Mouse (Mus musculus) lung, embryonic 14.5 days (tissue): ENCODE results near the gene Poc1a. TPM values are rescaled to one million over a fixed set of nuclear protein-coding genes. Genes with fewer than 3 reads are reported as not detected.

Source experiments
- ATAC-seq: fragments of 200-750 bp; cut with Nextera tagmentation; 2 replicates; pipeline ENCODE4 v1.8.0; 2017; ENCODE audit warnings: mild to moderate bottlenecking, moderate TSS enrichment, moderate library complexity; ENCODE audit not compliant: insufficient read depth
- DNase-seq: peaks from one replicate; pipeline ENCODE4 v3.0.0-alpha.2; 2015
- H3K27ac ChIP-seq: fragments of 300-500 bp; sonication (generic); 2 replicates; pipeline ENCODE4 v1.5.1; 2014; ENCODE audit warnings: low read depth, mild to moderate bottlenecking, moderate library complexity
- H3K27me3 ChIP-seq: fragments of 300-500 bp; sonication (generic); 2 replicates; pipeline ENCODE4 v1.6.1; 2014; ENCODE audit warnings: low read length, control low read depth; ENCODE audit not compliant: insufficient read depth
- H3K36me3 ChIP-seq: fragments of 300-500 bp; sonication (generic); 2 replicates; pipeline ENCODE4 v1.6.1; 2014; ENCODE audit warnings: control low read depth; ENCODE audit not compliant: insufficient read depth
- H3K4me1 ChIP-seq: fragments of 300-500 bp; sonication (generic); 2 replicates; pipeline ENCODE4 v1.6.1; 2014; ENCODE audit warnings: antibody characterized with exemption, control low read depth; ENCODE audit not compliant: insufficient read depth
- H3K4me2 ChIP-seq: fragments of 300-500 bp; sonication (generic); 2 replicates; pipeline ENCODE4 v1.6.1; 2014; ENCODE audit warnings: mild to moderate bottlenecking
- H3K4me3 ChIP-seq: fragments of 300-500 bp; sonication (generic); 2 replicates; pipeline ENCODE4 v1.5.1; 2014; ENCODE audit warnings: low read depth, low read length
- H3K9ac ChIP-seq: fragments of 300-500 bp; sonication (generic); 2 replicates; pipeline ENCODE4 v1.6.1; 2014
- H3K9me3 ChIP-seq: fragments of 300-500 bp; sonication (generic); 2 replicates; pipeline ENCODE4 v1.6.1; 2016; ENCODE audit warnings: low read depth, low read length, control low read depth
- CTCF ChIP-seq: IDR thresholded peaks from 2 replicates; pipeline ENCODE4 v1.5.1; 2016; ENCODE audit warnings: antibody characterized with exemption, low read depth
- WGBS: fragments of 180-500 bp; shearing (Covaris S2); extraction: QIAGEN DNeasy Blood & Tissue Kit; methylation state at CpG from one replicate; pipeline ENCODE4 v1.1.7; 2014; 5-methylcytosine and 5-hydroxymethylcytosine counted together
- polyA plus RNA-seq: library from polyadenylated mRNA; unstranded; fragments of >200 nt; fragmentation: Nextera tagmentation; extraction: Ambion mirVana; gene quantifications from 2 replicates; pipeline ENCODE4 v1.2.1, GENCODE M21; 2014

The Poc1a gene
- polyA plus RNA-seq: 27.1 and 29.5 TPM in 2 replicates

- no peak for TF ChIP-seq CTCF
- Histone ChIP-seq H3K27me3 (no peaks in the 10 kb centered on the region), H3K27ac (peak within 1 kb of the TSS; percentile 73; the same call in 1 of the 2 replicates), H3K4me1 (0 out of 2 replicates have a peak, but pooled peaks cover 7% of the 10 kb centered on the region), H3K4me2 (peak within 1 kb of the TSS; percentile 85), H3K36me3 (peaks cover 15% of the 10 kb centered on the region), H3K4me3 (peak within 1 kb of the TSS; percentile 73), H3K9ac (peak within 1 kb of the TSS; percentile 76), H3K9me3 (no peaks in the 10 kb centered on the region)
- peak; percentile 97 for ATAC-seq
- under 1% methylated on average over 47 of the region's 47 CpGs for WGBS
- DNase-seq: peak; percentile 98
Measured at GRCm38 (mm10) chr9:106280808-106281544, at the start of gene Poc1a. Gene Poc1a (plus strand): TSS chr9:106281061.

- Histone ChIP-seq H3K36me3 (peaks cover 41% of the 10 kb centered on the region), H3K9ac (no peak overlapping the region), H3K4me3 (no peak overlapping the region), H3K27me3 (no peaks in the 10 kb centered on the region), H3K27ac (no peak overlapping the region), H3K4me2 (no peak overlapping the region), H3K9me3 (no peaks in the 10 kb centered on the region), H3K4me1 (no peaks in the 10 kb centered on the region)
- WGBS: 70% methylated on average over 7 of the region's 7 CpGs
- no peak for DNase-seq
- no peak for TF ChIP-seq CTCF
- no peak for ATAC-seq
Measured at GRCm38 (mm10) chr9:106231220-106231619, 49.6 kb upstream of the Poc1a start.

GRCm38 (mm10) chr9:106231816-106232215 is 49.0 kb upstream of the Poc1a start:
- H3K36me3 ChIP-seq: peaks cover 47% of the 10 kb centered on the region
- no peaks in the 10 kb centered on the region for H3K4me1 ChIP-seq
- no peak overlapping the region for H3K9ac ChIP-seq
- H3K4me2 ChIP-seq: no peak overlapping the region
- H3K4me3 ChIP-seq: no peak overlapping the region
- no peaks in the 10 kb centered on the region for H3K27me3 ChIP-seq
- ATAC-seq (peak; percentile 6; the same call in 1 of the 2 replicates), DNase-seq (no peak)
- TF ChIP-seq CTCF: 0 out of 2 replicates have a peak, but pooled peaks have one; percentile 5
- no peaks in the 10 kb centered on the region for H3K9me3 ChIP-seq
- no peak overlapping the region for H3K27ac ChIP-seq
- 74% methylated on average over 4 of the region's 4 CpGs for WGBS

GRCm38 (mm10) chr9:106232956-106233355 is 47.9 kb upstream of the Poc1a start:
- Histone ChIP-seq H3K27me3 (no peaks in the 10 kb centered on the region), H3K27ac (no peak overlapping the region), H3K4me3 (no peak overlapping the region), H3K9ac (no peak overlapping the region), H3K4me2 (no peak overlapping the region), H3K4me1 (no peaks in the 10 kb centered on the region), H3K36me3 (peaks cover 58% of the 10 kb centered on the region), H3K9me3 (no peaks in the 10 kb centered on the region)
- 93% methylated on average over 3 of the region's 3 CpGs for WGBS
- no peak for TF ChIP-seq CTCF
- DNase-seq: no peak
- ATAC-seq: no peak

- no peaks in the 10 kb centered on the region for H3K27me3 ChIP-seq
- H3K4me3 ChIP-seq: no peak overlapping the region
- ATAC-seq (no peak), DNase-seq (no peak)
- H3K9me3 ChIP-seq: no peaks in the 10 kb centered on the region
- no peak overlapping the region for H3K9ac ChIP-seq
- no peak overlapping the region for H3K4me2 ChIP-seq
- H3K4me1 ChIP-seq: no peaks in the 10 kb centered on the region
- no peak for TF ChIP-seq CTCF
- H3K27ac ChIP-seq: no peak overlapping the region
- 77% methylated on average over 6 of the region's 6 CpGs for WGBS
- peaks cover 68% of the 10 kb centered on the region for H3K36me3 ChIP-seq
Measured at GRCm38 (mm10) chr9:106233953-106234352, 46.9 kb upstream of the Poc1a start.

- peaks cover 82% of the 10 kb centered on the region for H3K36me3 ChIP-seq
- no peak for DNase-seq
- H3K4me1 ChIP-seq: no peaks in the 10 kb centered on the region
- H3K4me3 ChIP-seq: no peak overlapping the region
- no peaks in the 10 kb centered on the region for H3K27me3 ChIP-seq
- H3K9ac ChIP-seq: no peak overlapping the region
- no peak overlapping the region for H3K27ac ChIP-seq
- no peaks in the 10 kb centered on the region for H3K9me3 ChIP-seq
- H3K4me2 ChIP-seq: no peak overlapping the region
- TF ChIP-seq CTCF: no peak
- ATAC-seq: no peak
- WGBS: 83% methylated on average over 23 of the region's 23 CpGs
Measured at GRCm38 (mm10) chr9:106235194-106235830, 45.5 kb upstream of the Poc1a start.

DNA sequence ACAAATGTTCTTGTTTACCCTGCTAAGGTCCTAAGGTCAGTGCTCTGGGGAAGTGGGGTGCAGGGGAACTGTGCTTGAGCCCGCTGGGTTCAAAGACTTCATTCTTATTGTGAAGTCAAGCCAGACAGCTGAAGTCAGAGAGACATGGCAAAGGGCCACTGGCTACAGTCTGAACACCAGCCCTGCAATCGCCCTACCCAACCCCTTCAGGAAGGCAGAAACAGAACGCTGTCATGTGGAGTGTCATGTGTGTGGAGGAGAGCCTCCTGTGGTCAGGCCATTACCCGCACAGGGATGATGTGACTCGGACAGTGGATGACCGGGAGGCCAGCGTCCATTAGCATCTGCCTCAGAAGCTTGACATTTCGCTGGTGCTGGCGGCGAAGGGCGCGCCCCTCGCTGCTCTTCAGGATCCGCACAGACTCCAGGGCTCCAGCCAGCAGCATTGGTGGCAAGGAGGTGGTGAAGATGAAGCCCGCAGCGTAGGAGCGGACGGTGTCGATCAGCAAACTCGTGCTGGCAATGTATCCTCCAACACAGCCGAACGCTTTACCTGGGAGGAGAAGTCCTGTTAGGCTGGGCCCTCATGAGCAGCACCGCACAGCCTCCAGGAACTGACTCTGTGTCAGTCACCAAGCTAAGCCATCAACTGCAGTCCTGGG is 44.6 kb upstream of the Poc1a start:
- TF ChIP-seq CTCF: no peak
- Histone ChIP-seq H3K9ac (no peak overlapping the region), H3K4me2 (no peak overlapping the region), H3K27ac (no peak overlapping the region), H3K27me3 (no peaks in the 10 kb centered on the region), H3K36me3 (peaks cover 91% of the 10 kb centered on the region), H3K9me3 (no peaks in the 10 kb centered on the region), H3K4me1 (no peaks in the 10 kb centered on the region), H3K4me3 (no peak overlapping the region)
- DNase-seq (no peak), ATAC-seq (no peak)
- WGBS: 88% methylated on average over 23 of the region's 23 CpGs
